Mouse (Mus musculus) G1E (cell line): ENCODE results near the gene Fam168b.

Source experiments
- CTCF ChIP-seq: IDR thresholded peaks from 2 replicates; pipeline ENCODE4 v1.5.1; 2012; ENCODE audit warnings: low read depth, low read length, inconsistent platforms, mixed read lengths
- GATA1 ChIP-seq: IDR thresholded peaks from 2 replicates; pipeline ENCODE4 v1.6.1; 2012; ENCODE audit warnings: borderline replicate concordance, low read length, inconsistent platforms, mixed read lengths
- POLR2AphosphoS5 ChIP-seq: IDR thresholded peaks from 2 replicates; pipeline ENCODE4 v1.6.1; 2012; ENCODE audit warnings: low read depth, low read length, inconsistent platforms; ENCODE audit not compliant: insufficient replicate concordance
- TAL1 ChIP-seq: conservative IDR thresholded peaks from 2 replicates; pipeline ENCODE4 v1.6.1; 2012; ENCODE audit warnings: low read depth, low read length, inconsistent platforms, mixed read lengths

- TF ChIP-seq TAL1 (no peak), CTCF (no peak), POLR2AphosphoS5 (no peak), GATA1 (no peak)
These were observed 40.9 kb upstream of the Fam168b start for GRCm38 (mm10) chr1:34883776-34884175.
